Mouse (Mus musculus) kidney, embryonic 14.5 days (tissue): ENCODE data around the gene Scaper. TPM values are rescaled to one million over a fixed set of nuclear protein-coding genes. Genes with fewer than 3 reads are reported as not detected.
A peak's percentile ranks its signal among the peaks of the same experiment; 100 is the strongest.

Experiments used
- ATAC-seq: fragments of 200-750 bp; cut with Nextera tagmentation; 2 replicates; pipeline ENCODE4 v1.8.0; 2017; ENCODE audit warnings: moderate number of reproducible peaks, mild to moderate bottlenecking, moderate TSS enrichment, moderate library complexity; ENCODE audit not compliant: low FRiP score, low TSS enrichment
- H3K27ac ChIP-seq: fragments of 300-500 bp; sonication (generic); 2 replicates; pipeline ENCODE4 v1.5.1; 2014; ENCODE audit warnings: low read depth, mild to moderate bottlenecking, low read length, moderate library complexity, mixed read lengths
- H3K27me3 ChIP-seq: fragments of 300-500 bp; sonication (generic); 2 replicates; pipeline ENCODE4 v1.6.1; 2014; ENCODE audit warnings: mild to moderate bottlenecking, low read length; ENCODE audit not compliant: control insufficient read depth, insufficient read depth
- H3K36me3 ChIP-seq: fragments of 300-500 bp; sonication (generic); 2 replicates; pipeline ENCODE4 v1.6.1; 2014; ENCODE audit warnings: low read length, mixed read lengths; ENCODE audit not compliant: control insufficient read depth, insufficient read depth
- H3K4me1 ChIP-seq: fragments of 300-500 bp; sonication (generic); 2 replicates; pipeline ENCODE4 v1.6.1; 2014; ENCODE audit warnings: low read length, mixed read lengths; ENCODE audit not compliant: control insufficient read depth, insufficient read depth
- H3K4me2 ChIP-seq: fragments of 300-500 bp; sonication (generic); replicated peaks from 2 replicates; pipeline ENCODE4 v1.6.1; 2014; ENCODE audit warnings: low read depth, mild to moderate bottlenecking, low read length
- H3K4me3 ChIP-seq: fragments of 300-500 bp; sonication (generic); 2 replicates; pipeline ENCODE4 v1.5.1; 2014; ENCODE audit warnings: mild to moderate bottlenecking, low read length
- H3K9ac ChIP-seq: fragments of 300-500 bp; sonication (generic); 2 replicates; pipeline ENCODE4 v1.6.1; 2014; ENCODE audit warnings: low read depth, mild to moderate bottlenecking, low read length, moderate library complexity
- H3K9me3 ChIP-seq: fragments of 300-500 bp; sonication (generic); 2 replicates; pipeline ENCODE4 v1.6.1; 2016; ENCODE audit warnings: low read length; ENCODE audit not compliant: control insufficient read depth
- WGBS: fragments of 180-500 bp; shearing (Covaris S2); extraction: QIAGEN DNeasy Blood & Tissue Kit; methylation state at CpG from one replicate; pipeline ENCODE4 v1.1.7; 2014; 5-methylcytosine and 5-hydroxymethylcytosine counted together
- polyA plus RNA-seq: library from polyadenylated mRNA; unstranded; fragments of >200 nt; fragmentation: Nextera tagmentation; extraction: Ambion mirVana; gene quantifications from 2 replicates; pipeline ENCODE4 v1.2.1, GENCODE M21; 2014

The Scaper gene
- polyA plus RNA-seq, 1 experiment from 2014 or later, result 10.3 TPM

GRCm38 (mm10) chr9:55544861-55545555 is 392.9 kb downstream of the Scaper start:
- under 1% methylated on average over 30 of the region's 30 CpGs for WGBS
- peaks cover 92% of the 10 kb centered on the region for H3K27me3 ChIP-seq
- H3K4me1 ChIP-seq, result peaks cover 23% of the 10 kb centered on the region

GRCm38 (mm10) chr9:55543703-55544401 is 394.1 kb downstream of the Scaper start:
- no peak for ATAC-seq

More at GRCm38 (mm10) chr9:55544861-55545555, 392.9 kb downstream of the Scaper start:
- Histone ChIP-seq H3K36me3 (no peaks in the 10 kb centered on the region), H3K9ac (no peak overlapping the region), H3K4me2 (no peak overlapping the region; the same call in 1 of the 2 replicates), H3K27ac (no peak overlapping the region), H3K9me3 (no peaks in the 10 kb centered on the region), H3K4me3 (peak overlapping the region; percentile 33)
- no peak for ATAC-seq

GRCm38 (mm10) chr9:55543336-55543702 is 394.6 kb downstream of the Scaper start:
- peaks cover 27% of the 10 kb centered on the region for H3K4me1 ChIP-seq
- ATAC-seq, result no peak
- H3K27ac ChIP-seq, result no peak overlapping the region
- peaks cover 93% of the 10 kb centered on the region for H3K27me3 ChIP-seq
- H3K4me3 ChIP-seq, result no peak overlapping the region; the same call in 1 of the 2 replicates
- H3K9ac ChIP-seq, result no peak overlapping the region
- no peak overlapping the region for H3K4me2 ChIP-seq
- no peaks in the 10 kb centered on the region for H3K9me3 ChIP-seq
- no peaks in the 10 kb centered on the region for H3K36me3 ChIP-seq
- WGBS, result 8% methylated on average over 8 of the region's 8 CpGs

More at GRCm38 (mm10) chr9:55543703-55544401, 394.1 kb downstream of the Scaper start:
- Histone ChIP-seq H3K27ac (no peak overlapping the region), H3K36me3 (no peaks in the 10 kb centered on the region), H3K4me2 (no peak overlapping the region; the same call in 1 of the 2 replicates), H3K4me3 (peak overlapping the region; percentile 6; the same call in 1 of the 2 replicates), H3K27me3 (peaks cover 92% of the 10 kb centered on the region), H3K4me1 (peaks cover 27% of the 10 kb centered on the region), H3K9ac (no peak overlapping the region), H3K9me3 (no peaks in the 10 kb centered on the region)
- WGBS, result under 1% methylated on average over 46 of the region's 46 CpGs

- ATAC-seq, result no peak
- WGBS, result 2% methylated on average over 59 of the region's 59 CpGs
- Histone ChIP-seq H3K4me1 (peaks cover 27% of the 10 kb centered on the region), H3K27ac (no peak overlapping the region), H3K9ac (peak overlapping the region; percentile 18; the same call in 1 of the 2 replicates), H3K36me3 (no peaks in the 10 kb centered on the region), H3K9me3 (no peaks in the 10 kb centered on the region), H3K4me2 (peak overlapping the region; percentile 79), H3K27me3 (peaks cover 91% of the 10 kb centered on the region), H3K4me3 (peak overlapping the region; percentile 47)
These were observed 395.3 kb downstream of the Scaper start for GRCm38 (mm10) chr9:55542366-55543325.

GRCm38 (mm10) chr9:55541681-55542365 is 396.1 kb downstream of the Scaper start:
- Histone ChIP-seq H3K4me2 (peak overlapping the region; percentile 79), H3K27ac (no peak overlapping the region), H3K4me1 (peaks cover 27% of the 10 kb centered on the region), H3K36me3 (no peaks in the 10 kb centered on the region), H3K27me3 (peaks cover 91% of the 10 kb centered on the region), H3K9ac (peak overlapping the region; percentile 18; the same call in 1 of the 2 replicates), H3K4me3 (peak overlapping the region; percentile 47), H3K9me3 (no peaks in the 10 kb centered on the region)
- no peak for ATAC-seq
- WGBS, result under 1% methylated on average over 59 of the region's 59 CpGs

- H3K27me3 ChIP-seq, result peaks cover 86% of the 10 kb centered on the region
- H3K36me3 ChIP-seq, result no peaks in the 10 kb centered on the region
- peak overlapping the region; percentile 47 for H3K4me3 ChIP-seq
- H3K4me1 ChIP-seq, result peaks cover 27% of the 10 kb centered on the region
- H3K4me2 ChIP-seq, result peak overlapping the region; percentile 79
- 0 out of 2 replicates have a peak overlapping the region, but pooled peaks have one; percentile 23 for H3K9ac ChIP-seq
- ATAC-seq, result peak; percentile 91
- H3K27ac ChIP-seq, result no peak overlapping the region
- WGBS, result under 1% methylated on average over 27 of the region's 28 CpGs
- H3K9me3 ChIP-seq, result no peaks in the 10 kb centered on the region
These were observed 397.0 kb downstream of the Scaper start for GRCm38 (mm10) chr9:55540888-55541287.

- H3K27me3 ChIP-seq, result peaks cover 81% of the 10 kb centered on the region
- peaks cover 27% of the 10 kb centered on the region for H3K4me1 ChIP-seq
- no peak overlapping the region for H3K27ac ChIP-seq
- H3K4me2 ChIP-seq, result peak overlapping the region; percentile 79
- no peaks in the 10 kb centered on the region for H3K9me3 ChIP-seq
- no peaks in the 10 kb centered on the region for H3K36me3 ChIP-seq
- H3K9ac ChIP-seq, result no peak overlapping the region
- ATAC-seq, result no peak
- H3K4me3 ChIP-seq, result peak overlapping the region; percentile 47
- WGBS, result under 1% methylated on average over 12 of the region's 12 CpGs
These were observed 397.5 kb downstream of the Scaper start for GRCm38 (mm10) chr9:55540391-55540770.
